In genomic region chr7:16404315-16405072, GRCm38 (mm10) we compare ENCODE assay signal across 8 mouse cellular contexts. TPM values are rescaled to one million over a fixed set of nuclear protein-coding genes. Genes with fewer than 3 reads are reported as not detected.
DNase-seq lines count a peak whose midpoint lies in the region; ATAC-seq and TF ChIP-seq lines count a peak whose summit lies in the region.

No protein-coding gene starts in this region.

- peak overlapping the region; percentile 94 for H3K27ac ChIP-seq in left cerebral cortex, adult 2 months
- peak overlapping the region; percentile 98 for H3K27ac ChIP-seq in brown adipose tissue, adult 24 weeks (replicated peaks; ENCODE audit: low read depth, low read length)

- H3K4me3 ChIP-seq in left cerebral cortex, adult 2 months, result no peak overlapping the region
- H3K4me3 ChIP-seq in brown adipose tissue, adult 24 weeks (ENCODE audit: insufficient read depth, low read depth, low read length), result no peak overlapping the region

- DNase-seq in left cerebral cortex, adult 2 months (ENCODE audit: extremely low spot score in 1 of 2, low spot score in 2 of 2), result no peak
- no peak for DNase-seq in left cerebral cortex, postnatal 25 days (ENCODE audit: low spot score in 2 of 2)
- DNase-seq in heart, postnatal 14 days, result peak; percentile 24 to 40
- DNase-seq in lung, postnatal 10 days, result peak; percentile 33
- DNase-seq in embryo, embryonic 10.5 days (ENCODE audit: low spot score), result no peak
- DNase-seq in gastrocnemius, postnatal 25 days, result no peak

- no peak for ATAC-seq in frontal cortex, adult (ENCODE audit: low TSS enrichment)

- no peak for TF ChIP-seq CTCF in left cerebral cortex, adult 2 months (IDR thresholded peaks at IDR 0.05)

- H3K4me1 ChIP-seq in brown adipose tissue, adult 24 weeks (ENCODE audit: control insufficient read depth, insufficient read depth, insufficient read length, low read length), result peaks cover 27% of the 10 kb centered on the region

- intact Hi-C loops in left cerebral cortex, adult 2 months (cut with DNase I), result loop anchor here (5.0 kb wide), 1 partner anchor 418 kb away; no protein-coding TSS in a partner anchor
- intact Hi-C loops in left cerebral cortex, postnatal 25 days (cut with DNase I), result loop anchor here (5.0 kb wide), 1 partner anchor 413 kb away; the partner anchor contains the start of genes Fkrp and Strn4
- intact Hi-C loops in heart, postnatal 14 days (cut with DNase I), result no loop called here

RNA-seq across cellular contexts. Expression of gene Zc3h4, which starts 3.8 kb away (rescaled TPM):
- total RNA-seq in left cerebral cortex, adult 2 months (2021), result 10 to 100 TPM; 58.3 to 58.7 TPM
- 10 to 100 TPM; 58.6 to 58.8 TPM for total RNA-seq in left cerebral cortex, postnatal 25 days (2021)
- polyA plus RNA-seq in brown adipose tissue, adult 24 weeks (2012; ENCODE audit: insufficient read depth, insufficient read length, missing spikeins), result 11.0 and 12.2 TPM in 2 replicates
- total RNA-seq in heart, postnatal 14 days (2021), result 10 to 100 TPM; 29.5 to 30.1 TPM
- total RNA-seq in gastrocnemius, postnatal 25 days (2021), result 10 to 100 TPM; 22.4 to 25.6 TPM

RNA-seq across cellular contexts. Expression of gene Sae1, which starts 16.9 kb away (rescaled TPM):
- total RNA-seq in left cerebral cortex, adult 2 months (2021), result 100 to 1,000 TPM; 100 to 105 TPM
- 100 to 1,000 TPM; 105 to 120 TPM for total RNA-seq in left cerebral cortex, postnatal 25 days (2021)
- polyA plus RNA-seq in brown adipose tissue, adult 24 weeks (2012; ENCODE audit: insufficient read depth, insufficient read length, missing spikeins), result 22.5 and 31.0 TPM in 2 replicates
- total RNA-seq in heart, postnatal 14 days (2021), result 10 to 100 TPM; 41.8 to 47.6 TPM
- 10 to 100 TPM; 25.2 to 26.4 TPM for total RNA-seq in gastrocnemius, postnatal 25 days (2021)

RNA-seq across cellular contexts. Expression of gene Tmem160, which starts 48.1 kb away (rescaled TPM):
- 10 to 100 TPM; 68.0 to 69.0 TPM for total RNA-seq in left cerebral cortex, adult 2 months (2021)
- total RNA-seq in left cerebral cortex, postnatal 25 days (2021), result 10 to 100 TPM; 66.5 to 80.1 TPM
- polyA plus RNA-seq in brown adipose tissue, adult 24 weeks (2012; ENCODE audit: insufficient read depth, insufficient read length, missing spikeins), result 58.0 and 62.4 TPM in 2 replicates
- 10 to 100 TPM; 85.0 to 86.8 TPM for total RNA-seq in heart, postnatal 14 days (2021)
- total RNA-seq in gastrocnemius, postnatal 25 days (2021), result 10 to 100 TPM; 37.4 to 39.4 TPM

Comparison
In these comparisons a context has a peak if more than half of its experiments do, and no peak if none do; other contexts are left out.
1. DNase-seq: peak in heart, postnatal 14 days (2 of 2) and lung, postnatal 10 days (single experiment); none in left cerebral cortex, adult 2 months (0 of 2), left cerebral cortex, postnatal 25 days (0 of 2), embryo, embryonic 10.5 days (single experiment) and gastrocnemius, postnatal 25 days (single experiment).